Mouse (Mus musculus): Measurements from ENCODE around the gene Zfp277. TPM values are rescaled to one million over a fixed set of nuclear protein-coding genes. Genes with fewer than 3 reads are reported as not detected.

The Zfp277 gene
- polyA plus RNA-seq, 1 experiment from 2014 or later: 41.9 TPM

DNA sequence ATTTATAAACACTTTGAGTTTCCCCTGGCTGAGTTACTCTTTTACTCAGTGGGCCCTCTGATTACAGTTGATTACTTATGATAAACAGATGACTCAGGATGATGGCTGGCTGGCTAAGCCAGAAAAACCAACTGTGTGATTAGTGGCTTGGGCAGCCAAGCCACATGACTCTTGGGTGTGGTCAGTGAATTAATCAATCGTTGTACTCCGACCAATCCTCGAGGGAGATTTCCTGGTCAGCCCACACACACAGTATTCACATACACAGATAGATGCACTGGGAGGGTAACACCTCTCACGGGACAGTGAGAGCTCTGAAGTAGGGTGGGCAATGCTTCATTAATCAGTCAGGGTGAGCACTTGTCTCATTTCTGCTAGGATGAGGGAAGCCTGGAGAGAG, 97.5 kb downstream of the Zfp277 start:
- H3K4me1 ChIP-seq (replicated peaks; ENCODE audit: control insufficient read depth, insufficient read depth, low read length): no peaks in the 10 kb centered on the region
- H3K9ac ChIP-seq (ENCODE audit: low read length): no peak overlapping the region
- no peak overlapping the region for H3K27ac ChIP-seq (ENCODE audit: low read depth)
- DNase-seq (ENCODE audit: low spot score) (no peak), ATAC-seq (replicated peaks; ENCODE audit: low FRiP score, low TSS enrichment, low read depth) (no peak)
- 62% methylated on average over 4 of the region's 4 CpGs for WGBS
- H3K36me3 ChIP-seq (ENCODE audit: control insufficient read depth, insufficient read depth, low read length): no peaks in the 10 kb centered on the region
- H3K27me3 ChIP-seq (replicated peaks; ENCODE audit: control insufficient read depth, insufficient read depth, low read length): no peaks in the 10 kb centered on the region
- no peak overlapping the region for H3K4me2 ChIP-seq (ENCODE audit: low read length)
- no peaks in the 10 kb centered on the region for H3K9me3 ChIP-seq (ENCODE audit: control insufficient read depth, low read length)
- no peak overlapping the region for H3K4me3 ChIP-seq (ENCODE audit: low read depth, low read length)

DNA sequence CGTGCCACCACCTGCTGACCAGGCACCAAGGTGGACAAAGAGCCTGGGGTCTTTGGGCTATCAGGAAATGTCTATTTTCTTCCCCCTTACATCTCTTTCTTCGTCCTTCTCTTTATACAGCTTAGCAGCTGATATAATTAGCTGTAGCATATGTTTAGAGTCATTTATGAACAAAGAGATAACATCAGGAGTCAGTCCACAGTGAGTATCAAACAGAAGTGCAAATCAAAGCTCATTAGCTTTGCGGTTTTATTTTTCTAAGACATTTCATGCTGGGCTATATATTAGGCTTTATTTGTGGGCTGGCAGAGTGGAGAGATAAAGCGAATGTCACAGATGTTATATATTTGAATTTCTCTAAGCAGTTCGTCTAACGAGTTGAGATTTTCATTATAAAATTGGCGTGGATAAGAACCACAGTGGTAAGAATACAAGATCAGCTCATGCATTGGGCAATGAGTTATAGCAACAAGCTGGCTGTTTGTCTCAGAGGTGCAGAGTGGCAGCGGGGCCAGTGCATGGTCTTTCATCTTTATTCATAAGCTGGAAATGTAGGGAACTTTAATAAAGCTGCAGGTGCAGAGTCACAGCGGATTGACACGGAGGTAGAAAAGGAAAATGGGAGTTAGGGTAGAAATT, 98.5 kb downstream of the Zfp277 start:
- Histone ChIP-seq H3K4me1 (replicated peaks; ENCODE audit: control insufficient read depth, insufficient read depth, low read length) (no peaks in the 10 kb centered on the region), H3K27me3 (replicated peaks; ENCODE audit: control insufficient read depth, insufficient read depth, low read length) (no peaks in the 10 kb centered on the region), H3K9me3 (ENCODE audit: control insufficient read depth, low read length) (no peaks in the 10 kb centered on the region), H3K36me3 (ENCODE audit: control insufficient read depth, insufficient read depth, low read length) (no peaks in the 10 kb centered on the region), H3K4me3 (ENCODE audit: low read depth, low read length) (no peak overlapping the region), H3K27ac (ENCODE audit: low read depth) (no peak overlapping the region), H3K9ac (ENCODE audit: low read length) (no peak overlapping the region), H3K4me2 (ENCODE audit: low read length) (no peak overlapping the region)
- DNase-seq (ENCODE audit: low spot score) (no peak), ATAC-seq (replicated peaks; ENCODE audit: low FRiP score, low TSS enrichment, low read depth) (no peak)
- 89% methylated on average over 10 of the region's 10 CpGs for WGBS

DNA sequence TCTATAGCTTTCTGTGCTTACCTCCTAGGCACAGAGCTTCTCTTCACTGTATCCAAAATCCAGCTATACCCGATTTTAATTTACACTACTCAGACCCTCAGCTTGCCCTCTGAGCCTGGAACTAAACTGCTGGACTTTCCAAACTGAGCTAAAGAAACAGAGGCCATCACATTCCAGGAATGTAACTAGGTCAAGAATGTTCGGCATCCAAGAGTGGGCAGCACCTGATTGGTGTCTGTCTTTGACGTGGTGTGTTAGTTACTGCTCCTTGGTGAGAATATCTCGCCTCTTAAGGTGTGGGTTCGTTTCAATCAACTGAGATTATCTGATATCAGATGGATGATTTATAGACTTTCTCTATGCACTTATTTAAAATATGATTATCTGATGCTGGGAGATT, 104.3 kb downstream of the Zfp277 start:
- DNase-seq (ENCODE audit: low spot score): no peak
- Histone ChIP-seq H3K9ac (ENCODE audit: low read length) (no peak overlapping the region), H3K36me3 (ENCODE audit: control insufficient read depth, insufficient read depth, low read length) (no peaks in the 10 kb centered on the region), H3K4me3 (ENCODE audit: low read depth, low read length) (no peak overlapping the region), H3K4me2 (ENCODE audit: low read length) (no peak overlapping the region), H3K27me3 (replicated peaks; ENCODE audit: control insufficient read depth, insufficient read depth, low read length) (no peaks in the 10 kb centered on the region), H3K27ac (ENCODE audit: low read depth) (no peak overlapping the region), H3K9me3 (ENCODE audit: control insufficient read depth, low read length) (no peaks in the 10 kb centered on the region), H3K4me1 (replicated peaks; ENCODE audit: control insufficient read depth, insufficient read depth, low read length) (no peaks in the 10 kb centered on the region)
- 34% methylated on average over 5 of the region's 5 CpGs for WGBS
- no peak for ATAC-seq (replicated peaks; ENCODE audit: low FRiP score, low TSS enrichment, low read depth)

DNA sequence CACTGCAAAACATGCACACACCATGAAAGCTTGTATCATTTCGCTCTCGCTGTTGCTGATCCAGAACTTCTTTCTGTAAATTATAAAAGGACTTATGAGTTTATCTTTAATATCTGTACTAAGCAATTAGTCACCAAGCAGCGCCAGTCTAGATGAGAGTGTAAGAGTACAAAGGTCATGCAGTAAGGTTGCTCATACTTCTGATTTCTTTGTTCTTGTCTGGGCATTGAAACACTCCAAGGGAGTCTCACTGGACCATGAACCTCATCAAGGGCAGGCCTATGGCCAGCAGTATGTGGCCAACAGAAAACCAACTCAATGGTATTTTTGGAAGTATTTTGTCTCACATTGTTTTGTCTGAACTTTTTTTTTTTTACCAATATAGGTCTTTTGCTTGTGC, 110.4 kb downstream of the Zfp277 start:
- Histone ChIP-seq H3K4me1 (replicated peaks; ENCODE audit: control insufficient read depth, insufficient read depth, low read length) (no peaks in the 10 kb centered on the region), H3K27me3 (replicated peaks; ENCODE audit: control insufficient read depth, insufficient read depth, low read length) (no peaks in the 10 kb centered on the region), H3K9ac (ENCODE audit: low read length) (no peak overlapping the region), H3K4me3 (ENCODE audit: low read depth, low read length) (no peak overlapping the region), H3K9me3 (ENCODE audit: control insufficient read depth, low read length) (no peaks in the 10 kb centered on the region), H3K36me3 (ENCODE audit: control insufficient read depth, insufficient read depth, low read length) (no peaks in the 10 kb centered on the region), H3K4me2 (ENCODE audit: low read length) (no peak overlapping the region), H3K27ac (ENCODE audit: low read depth) (no peak overlapping the region)
- DNase-seq (ENCODE audit: low spot score): no peak
- 91% methylated on average over 3 of the region's 3 CpGs for WGBS
- ATAC-seq (replicated peaks; ENCODE audit: low FRiP score, low TSS enrichment, low read depth): no peak

DNA sequence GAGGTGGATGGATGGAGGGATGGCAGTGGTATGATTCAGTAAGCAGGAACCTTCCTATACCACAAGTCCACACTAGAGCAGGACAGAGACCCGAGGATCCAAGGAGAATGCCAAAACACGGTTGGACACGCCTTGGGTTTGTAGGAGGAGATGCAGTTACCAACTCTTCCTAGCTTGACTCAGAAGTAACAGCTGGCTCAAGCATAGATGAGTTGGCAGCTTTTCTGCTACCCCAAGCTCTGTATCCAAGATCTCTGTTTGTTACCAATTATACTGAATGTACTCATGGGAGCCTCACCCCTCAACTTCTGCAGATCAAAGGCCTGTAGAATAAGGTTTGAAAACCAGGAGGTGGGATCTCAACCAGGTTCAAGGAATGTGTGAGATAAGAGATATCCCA, 114.2 kb downstream of the Zfp277 start:
- ATAC-seq (replicated peaks; ENCODE audit: low FRiP score, low TSS enrichment, low read depth): no peak
- no peak overlapping the region for H3K4me3 ChIP-seq (ENCODE audit: low read depth, low read length)
- 0 out of 2 replicates have a peak, but pooled peaks cover 6% of the 10 kb centered on the region for H3K4me1 ChIP-seq (replicated peaks; ENCODE audit: control insufficient read depth, insufficient read depth, low read length)
- H3K27ac ChIP-seq (ENCODE audit: low read depth): no peak overlapping the region
- no peaks in the 10 kb centered on the region for H3K9me3 ChIP-seq (ENCODE audit: control insufficient read depth, low read length)
- no peaks in the 10 kb centered on the region for H3K27me3 ChIP-seq (replicated peaks; ENCODE audit: control insufficient read depth, insufficient read depth, low read length)
- DNase-seq (ENCODE audit: low spot score): no peak
- WGBS: 91% methylated on average over 3 of the region's 3 CpGs
- H3K36me3 ChIP-seq (ENCODE audit: control insufficient read depth, insufficient read depth, low read length): no peaks in the 10 kb centered on the region
- no peak overlapping the region for H3K9ac ChIP-seq (ENCODE audit: low read length)
- H3K4me2 ChIP-seq (ENCODE audit: low read length): no peak overlapping the region

DNA sequence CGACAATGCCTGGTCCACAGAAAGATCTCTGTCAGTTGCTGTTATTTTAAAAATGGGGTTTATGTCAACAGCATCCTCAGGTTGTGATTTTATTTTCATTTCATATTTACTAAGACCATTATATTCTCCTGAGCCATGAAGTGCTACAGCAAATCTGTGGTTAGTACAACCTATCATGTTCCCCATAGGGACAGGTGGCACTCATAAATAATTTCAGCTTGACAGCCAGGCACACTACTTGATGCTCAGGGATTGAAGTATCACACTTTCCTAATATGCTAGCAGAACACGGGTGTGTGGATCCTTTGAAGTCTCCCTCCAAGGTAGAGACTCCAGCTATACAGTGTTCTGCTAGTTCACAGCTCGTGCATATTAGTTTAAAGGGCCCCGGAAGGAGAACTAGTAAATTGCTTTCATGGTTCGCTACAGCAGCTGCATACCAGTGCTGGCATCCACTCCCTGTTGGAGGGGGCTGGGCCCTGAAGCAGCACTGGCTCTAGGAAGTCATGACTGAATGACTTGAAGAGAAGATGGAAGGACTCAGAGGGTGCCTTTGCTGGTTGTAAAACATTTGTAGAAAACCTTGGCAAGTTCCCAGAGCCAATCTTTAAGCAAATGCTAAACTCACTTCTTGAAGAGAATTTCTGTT, 118.6 kb downstream of the Zfp277 start:
- Histone ChIP-seq H3K36me3 (ENCODE audit: control insufficient read depth, insufficient read depth, low read length) (no peaks in the 10 kb centered on the region), H3K9ac (ENCODE audit: low read length) (no peak overlapping the region), H3K27ac (ENCODE audit: low read depth) (no peak overlapping the region), H3K4me2 (ENCODE audit: low read length) (no peak overlapping the region), H3K4me3 (ENCODE audit: low read depth, low read length) (no peak overlapping the region), H3K27me3 (replicated peaks; ENCODE audit: control insufficient read depth, insufficient read depth, low read length) (no peaks in the 10 kb centered on the region), H3K4me1 (replicated peaks; ENCODE audit: control insufficient read depth, insufficient read depth, low read length) (0 out of 2 replicates have a peak, but pooled peaks cover 6% of the 10 kb centered on the region), H3K9me3 (ENCODE audit: control insufficient read depth, low read length) (no peaks in the 10 kb centered on the region)
- ATAC-seq (replicated peaks; ENCODE audit: low FRiP score, low TSS enrichment, low read depth) (no peak), DNase-seq (ENCODE audit: low spot score) (no peak)
- WGBS: 58% methylated on average over 5 of the region's 5 CpGs

DNA sequence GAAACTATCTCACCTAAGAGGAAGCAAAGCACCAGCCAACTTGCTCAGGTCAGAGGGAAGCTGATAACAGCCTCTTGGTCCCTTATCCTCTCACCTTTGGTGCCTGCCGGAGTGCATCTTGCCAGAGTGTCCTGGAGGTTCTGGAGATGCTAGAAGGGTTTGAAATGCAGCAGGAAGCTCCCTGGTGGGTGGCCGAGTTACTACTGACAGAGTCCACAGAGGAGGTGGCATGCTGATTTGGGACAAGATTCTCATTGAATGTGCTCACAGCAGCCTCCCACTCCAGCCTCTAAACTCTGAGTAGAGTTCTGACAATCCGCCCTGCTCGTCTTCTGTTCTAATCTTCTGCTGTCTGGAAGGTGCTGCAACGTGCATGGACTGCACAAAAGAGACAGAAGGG, 120.1 kb downstream of the Zfp277 start:
- ATAC-seq (replicated peaks; ENCODE audit: low FRiP score, low TSS enrichment, low read depth) (no peak), DNase-seq (ENCODE audit: low spot score) (no peak)
- no peak overlapping the region for H3K27ac ChIP-seq (ENCODE audit: low read depth)
- H3K9me3 ChIP-seq (ENCODE audit: control insufficient read depth, low read length): no peaks in the 10 kb centered on the region
- no peak overlapping the region for H3K4me3 ChIP-seq (ENCODE audit: low read depth, low read length)
- H3K27me3 ChIP-seq (replicated peaks; ENCODE audit: control insufficient read depth, insufficient read depth, low read length): no peaks in the 10 kb centered on the region
- no peaks in the 10 kb centered on the region for H3K36me3 ChIP-seq (ENCODE audit: control insufficient read depth, insufficient read depth, low read length)
- 0 out of 2 replicates have a peak, but pooled peaks cover 6% of the 10 kb centered on the region for H3K4me1 ChIP-seq (replicated peaks; ENCODE audit: control insufficient read depth, insufficient read depth, low read length)
- no peak overlapping the region for H3K4me2 ChIP-seq (ENCODE audit: low read length)
- 86% methylated on average over 5 of the region's 5 CpGs for WGBS
- H3K9ac ChIP-seq (ENCODE audit: low read length): no peak overlapping the region

DNA sequence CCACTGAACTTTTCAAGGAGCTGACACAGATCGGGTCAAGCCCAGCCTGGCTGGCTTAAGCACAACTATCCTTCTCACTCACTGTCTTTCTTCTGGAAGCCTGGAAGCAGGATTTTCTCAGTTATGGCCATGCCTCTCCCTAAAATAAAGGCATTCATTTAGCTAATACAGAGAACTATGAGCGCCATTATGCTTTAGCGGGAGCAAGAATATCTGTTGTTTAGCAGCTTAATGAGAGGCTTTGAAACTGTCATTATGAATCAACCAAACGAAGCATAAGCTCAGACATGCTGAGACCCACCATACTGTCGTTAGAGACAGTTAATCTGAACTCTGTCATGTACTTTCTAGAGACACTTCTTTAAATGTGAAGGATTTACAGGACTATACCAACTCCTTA, 120.9 kb downstream of the Zfp277 start:
- no peak overlapping the region for H3K4me2 ChIP-seq (ENCODE audit: low read length)
- 79% methylated on average over 5 of the region's 5 CpGs for WGBS
- no peaks in the 10 kb centered on the region for H3K27me3 ChIP-seq (replicated peaks; ENCODE audit: control insufficient read depth, insufficient read depth, low read length)
- no peak for ATAC-seq (replicated peaks; ENCODE audit: low FRiP score, low TSS enrichment, low read depth)
- H3K9me3 ChIP-seq (ENCODE audit: control insufficient read depth, low read length): no peaks in the 10 kb centered on the region
- H3K4me1 ChIP-seq (replicated peaks; ENCODE audit: control insufficient read depth, insufficient read depth, low read length): 0 out of 2 replicates have a peak, but pooled peaks cover 6% of the 10 kb centered on the region
- H3K36me3 ChIP-seq (ENCODE audit: control insufficient read depth, insufficient read depth, low read length): no peaks in the 10 kb centered on the region
- H3K9ac ChIP-seq (ENCODE audit: low read length): no peak overlapping the region
- no peak overlapping the region for H3K27ac ChIP-seq (ENCODE audit: low read depth)
- DNase-seq (ENCODE audit: low spot score): no peak
- H3K4me3 ChIP-seq (ENCODE audit: low read depth, low read length): no peak overlapping the region

DNA sequence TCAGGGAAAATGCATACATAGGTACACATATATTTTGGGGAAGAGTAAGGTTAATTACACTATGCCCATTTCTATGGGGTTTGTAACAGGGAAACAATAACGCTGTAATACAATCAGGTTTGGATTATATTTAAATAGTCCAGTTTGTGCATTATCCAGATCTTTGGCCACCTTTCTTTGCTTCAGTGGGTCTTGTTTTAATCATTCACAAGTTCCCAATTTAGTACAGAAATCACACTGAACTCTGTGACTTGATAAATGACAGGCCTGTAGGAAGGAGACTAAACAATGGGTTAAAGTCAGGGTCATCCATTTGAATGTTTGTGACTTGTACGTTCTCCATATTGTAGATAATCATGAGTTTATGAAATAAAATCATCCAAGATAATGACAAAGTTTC, 130.6 kb downstream of the Zfp277 start:
- WGBS: 89% methylated on average over 2 of the region's 2 CpGs
- no peak for ATAC-seq (replicated peaks; ENCODE audit: low FRiP score, low TSS enrichment, low read depth)
- no peaks in the 10 kb centered on the region for H3K4me1 ChIP-seq (replicated peaks; ENCODE audit: control insufficient read depth, insufficient read depth, low read length)

More for the DNA sequence above, 130.6 kb downstream of the Zfp277 start:
- Histone ChIP-seq H3K4me3 (ENCODE audit: low read depth, low read length) (no peak overlapping the region), H3K4me2 (ENCODE audit: low read length) (no peak overlapping the region), H3K27me3 (replicated peaks; ENCODE audit: control insufficient read depth, insufficient read depth, low read length) (no peaks in the 10 kb centered on the region), H3K36me3 (ENCODE audit: control insufficient read depth, insufficient read depth, low read length) (0 out of 2 replicates have a peak, but pooled peaks cover 2% of the 10 kb centered on the region), H3K9ac (ENCODE audit: low read length) (no peak overlapping the region), H3K27ac (ENCODE audit: low read depth) (no peak overlapping the region), H3K9me3 (ENCODE audit: control insufficient read depth, low read length) (no peaks in the 10 kb centered on the region)
- DNase-seq (ENCODE audit: low spot score): no peak
